ENCODE assay signal across 24 mouse cellular contexts in the genomic region with DNA sequence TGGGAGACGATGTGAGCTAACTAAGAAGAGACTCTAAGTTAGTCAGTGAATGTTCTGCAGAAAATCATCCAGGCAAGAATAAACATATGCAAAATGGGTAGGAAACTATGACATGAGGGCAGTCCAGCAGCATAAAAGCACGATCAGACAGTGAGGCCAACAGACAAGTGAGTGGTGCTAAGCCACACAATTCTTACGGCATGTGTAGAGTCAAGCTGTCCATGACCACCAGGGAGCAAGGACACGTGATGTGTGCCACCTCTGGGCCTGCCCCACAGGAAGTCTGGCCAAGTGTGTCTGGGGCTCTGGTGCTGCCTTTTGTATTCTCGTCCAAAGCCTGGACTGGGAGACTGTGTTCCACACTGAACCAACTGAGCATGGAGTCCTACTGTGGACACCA. TPM values are rescaled to one million over a fixed set of nuclear protein-coding genes. Genes with fewer than 3 reads are reported as not detected.
DNase-seq lines count a peak whose midpoint lies in the region; ATAC-seq lines count a peak whose summit lies in the region.
"Had no signal": no experiment of that assay in that cellular context is flagged by ENCODE, and none has a peak within 500 bp of the region (broad histone marks: within the 10 kb centered on the region; RNA-seq: fewer than 3 reads in every experiment).

No protein-coding gene starts in this region.

- no peak for DNase-seq in hindbrain, embryonic 11.5 days (ENCODE audit: low spot score)
- peak; percentile 53 to 58 for DNase-seq in right cerebral cortex, postnatal 10 days (ENCODE audit: low spot score in 2 of 2)
- no peak for DNase-seq in right cerebral cortex, postnatal 25 days
- no peak for DNase-seq in midbrain, embryonic 14.5 days
- DNase-seq: cerebellum, adult 11-12 months; cerebellum, postnatal 14 days; embryo, embryonic 11 days; kidney, adult 8-10 months; kidney, postnatal 4 days; liver, embryonic 13.5 days; lung, embryonic 14.5 days; lung, postnatal 36 days had no signal

- H3K27ac ChIP-seq in hindbrain, embryonic 15.5 days (replicated peaks) = no peak overlapping the region
- H3K27ac ChIP-seq in hindbrain, embryonic 11.5 days (ENCODE audit: low read depth, low read length) = no peak overlapping the region
- no peak overlapping the region for H3K27ac ChIP-seq in midbrain, embryonic 14.5 days (replicated peaks; ENCODE audit: low read depth, low read length)
- H3K27ac ChIP-seq: forebrain, embryonic 15.5 days; heart, embryonic 13.5 days; limb, embryonic 13.5 days; liver, embryonic 13.5 days; neural tube, embryonic 13.5 days had no signal

- H3K9ac ChIP-seq in hindbrain, embryonic 15.5 days = no peak overlapping the region
- no peak overlapping the region for H3K9ac ChIP-seq in hindbrain, embryonic 11.5 days (ENCODE audit: low read depth, low read length)
- no peak overlapping the region for H3K9ac ChIP-seq in midbrain, embryonic 14.5 days (replicated peaks; ENCODE audit: low read length)
- H3K9ac ChIP-seq: forebrain, embryonic 15.5 days; heart, embryonic 13.5 days; limb, embryonic 13.5 days; liver, embryonic 13.5 days; lung, embryonic 14.5 days; neural tube, embryonic 13.5 days had no signal

- WGBS in hindbrain, embryonic 15.5 days = 88% methylated on average over 5 of the region's 5 CpGs
- WGBS in hindbrain, embryonic 11.5 days = 92% methylated on average over 5 of the region's 5 CpGs
- WGBS in midbrain, embryonic 14.5 days = 83% methylated on average over 5 of the region's 5 CpGs

- no peaks in the 10 kb centered on the region for H3K9me3 ChIP-seq in hindbrain, embryonic 15.5 days
- H3K9me3 ChIP-seq in hindbrain, embryonic 11.5 days (ENCODE audit: control insufficient read depth, low read length) = no peaks in the 10 kb centered on the region
- no peaks in the 10 kb centered on the region for H3K9me3 ChIP-seq in midbrain, embryonic 14.5 days (ENCODE audit: control insufficient read depth, low read length)
- H3K9me3 ChIP-seq: forebrain, embryonic 15.5 days; heart, embryonic 13.5 days; limb, embryonic 13.5 days; liver, embryonic 13.5 days; neural tube, embryonic 13.5 days had no signal

- H3K36me3 ChIP-seq in hindbrain, embryonic 15.5 days = peaks cover 55% of the 10 kb centered on the region
- peaks cover 18% of the 10 kb centered on the region for H3K36me3 ChIP-seq in hindbrain, embryonic 11.5 days (ENCODE audit: control insufficient read depth, insufficient read depth, low read length)
- peaks cover 53% of the 10 kb centered on the region for H3K36me3 ChIP-seq in midbrain, embryonic 14.5 days (ENCODE audit: control insufficient read depth, insufficient read depth, low read length)

- H3K4me2 ChIP-seq in hindbrain, embryonic 15.5 days = no peak overlapping the region
- H3K4me2 ChIP-seq in hindbrain, embryonic 11.5 days (replicated peaks; ENCODE audit: low read depth, low read length) = no peak overlapping the region
- no peak overlapping the region for H3K4me2 ChIP-seq in midbrain, embryonic 14.5 days (ENCODE audit: low read length)
- H3K4me2 ChIP-seq: forebrain, embryonic 15.5 days; heart, embryonic 13.5 days; limb, embryonic 13.5 days; liver, embryonic 13.5 days; lung, embryonic 14.5 days; midbrain, embryonic 11.5 days; neural tube, embryonic 13.5 days had no signal

- 0 out of 2 replicates have a peak, but pooled peaks have one; percentile 3 for ATAC-seq in hindbrain, embryonic 15.5 days (ENCODE audit: low FRiP score, low read depth)
- ATAC-seq in hindbrain, embryonic 11.5 days (ENCODE audit: low FRiP score) = no peak
- peak; percentile 20 for ATAC-seq in common myeloid progenitor, adult 5-6 weeks (replicated peaks; ENCODE audit: low read depth, poor library complexity, severe bottlenecking)
- ATAC-seq in midbrain, embryonic 14.5 days (ENCODE audit: low FRiP score, low TSS enrichment) = no peak
- no peak for ATAC-seq in monocyte, adult 5-6 weeks (replicated peaks; ENCODE audit: insufficient number of reproducible peaks, low FRiP score, low TSS enrichment, poor library complexity, severe bottlenecking)
- ATAC-seq: forebrain, embryonic 15.5 days; inflammation-experienced regulatory T-cells, adult 6 months; Patski had no signal

- H3K4me3 ChIP-seq in hindbrain, embryonic 15.5 days = no peak overlapping the region
- H3K4me3 ChIP-seq in hindbrain, embryonic 11.5 days (ENCODE audit: low read depth, low read length) = no peak overlapping the region
- no peak overlapping the region for H3K4me3 ChIP-seq in midbrain, embryonic 14.5 days (replicated peaks; ENCODE audit: low read depth, low read length)
- H3K4me3 ChIP-seq: forebrain, embryonic 15.5 days; heart, embryonic 13.5 days; limb, embryonic 13.5 days; liver, embryonic 13.5 days; neural tube, embryonic 13.5 days had no signal

- peaks cover 22% of the 10 kb centered on the region for H3K4me1 ChIP-seq in hindbrain, embryonic 15.5 days (replicated peaks)
- no peaks in the 10 kb centered on the region for H3K4me1 ChIP-seq in hindbrain, embryonic 11.5 days (replicated peaks; ENCODE audit: control insufficient read depth, insufficient read depth, low read length)
- H3K4me1 ChIP-seq in midbrain, embryonic 14.5 days (ENCODE audit: control insufficient read depth, insufficient read depth, low read length) = peaks cover 4% of the 10 kb centered on the region; the same call in 1 of the 2 replicates

- H3K27me3 ChIP-seq in hindbrain, embryonic 15.5 days = no peaks in the 10 kb centered on the region
- H3K27me3 ChIP-seq in hindbrain, embryonic 11.5 days (ENCODE audit: control insufficient read depth, insufficient read depth, low read length) = no peaks in the 10 kb centered on the region
- no peaks in the 10 kb centered on the region for H3K27me3 ChIP-seq in midbrain, embryonic 14.5 days (ENCODE audit: control insufficient read depth, insufficient read depth, low read length)
- H3K27me3 ChIP-seq: forebrain, embryonic 15.5 days; heart, embryonic 13.5 days; limb, embryonic 13.5 days; liver, embryonic 13.5 days; neural tube, embryonic 13.5 days; Patski had no signal

RNA-seq across cellular contexts. Expression of gene Dido1, which starts 20.0 kb away (rescaled TPM):
- polyA plus RNA-seq in hindbrain, embryonic 15.5 days (2015; fragmentation: Nextera tagmentation; extraction: Ambion mirVana) = 24.4 and 27.8 TPM in 2 replicates
- 29.5 and 39.7 TPM in 2 replicates for polyA plus RNA-seq in hindbrain, embryonic 11.5 days (2014; fragmentation: Nextera tagmentation; extraction: Ambion mirVana)
- total RNA-seq in common myeloid progenitor, adult 5-6 weeks (2017) = 64.8 and 81.1 TPM in 2 replicates
- 31.2 and 38.1 TPM in 2 replicates for polyA plus RNA-seq in midbrain, embryonic 14.5 days (2014; fragmentation: Nextera tagmentation; extraction: Ambion mirVana)
- 58.9 to 107 TPM (median 65.1 TPM) in 3 replicates for total RNA-seq in monocyte, adult 5-6 weeks (2017)

RNA-seq across cellular contexts. Expression of gene Gid8, which starts 20.1 kb away (rescaled TPM):
- 51.6 and 54.9 TPM in 2 replicates for polyA plus RNA-seq in hindbrain, embryonic 15.5 days (2015; fragmentation: Nextera tagmentation; extraction: Ambion mirVana)
- polyA plus RNA-seq in hindbrain, embryonic 11.5 days (2014; fragmentation: Nextera tagmentation; extraction: Ambion mirVana) = 59.6 and 70.0 TPM in 2 replicates
- total RNA-seq in common myeloid progenitor, adult 5-6 weeks (2017) = 78.3 and 83.0 TPM in 2 replicates
- 51.8 and 64.9 TPM in 2 replicates for polyA plus RNA-seq in midbrain, embryonic 14.5 days (2014; fragmentation: Nextera tagmentation; extraction: Ambion mirVana)
- 46.5 to 53.9 TPM (median 52.1 TPM) in 3 replicates for total RNA-seq in monocyte, adult 5-6 weeks (2017)

RNA-seq across cellular contexts. Expression of gene Slc17a9, which starts 35.2 kb away (rescaled TPM):
- polyA plus RNA-seq in hindbrain, embryonic 15.5 days (2015; fragmentation: Nextera tagmentation; extraction: Ambion mirVana) = 0.29 and 0.33 TPM in 2 replicates
- 0.14 and 0.45 TPM in 2 replicates for polyA plus RNA-seq in hindbrain, embryonic 11.5 days (2014; fragmentation: Nextera tagmentation; extraction: Ambion mirVana)
- total RNA-seq in common myeloid progenitor, adult 5-6 weeks (2017) = 6.5 and 6.8 TPM in 2 replicates
- polyA plus RNA-seq in midbrain, embryonic 14.5 days (2014; fragmentation: Nextera tagmentation; extraction: Ambion mirVana) = 0.12 TPM in 1 of 2 replicates, not detected in the other
- 1.8 to 5.2 TPM (median 1.9 TPM) in 3 replicates for total RNA-seq in monocyte, adult 5-6 weeks (2017)
- polyA plus RNA-seq: midbrain, embryonic 11.5 days had no signal

RNA-seq across cellular contexts. Expression of gene Tcfl5, which starts 47.3 kb away (rescaled TPM):
- 0.87 and 0.96 TPM in 2 replicates for polyA plus RNA-seq in hindbrain, embryonic 15.5 days (2015; fragmentation: Nextera tagmentation; extraction: Ambion mirVana)
- 0.38 and 0.60 TPM in 2 replicates for polyA plus RNA-seq in hindbrain, embryonic 11.5 days (2014; fragmentation: Nextera tagmentation; extraction: Ambion mirVana)
- not detected in 2 replicates for total RNA-seq in common myeloid progenitor, adult 5-6 weeks (2017)
- 0.42 and 0.53 TPM in 2 replicates for polyA plus RNA-seq in midbrain, embryonic 14.5 days (2014; fragmentation: Nextera tagmentation; extraction: Ambion mirVana)
- total RNA-seq in monocyte, adult 5-6 weeks (2017) = 0.38 to 1.8 TPM in 2 of 3 replicates, not detected in the other
- polyA plus RNA-seq: C2C12; heart, embryonic 13.5 days; liver, embryonic 13.5 days; Patski; spleen, adult 2 months had no signal

Comparison
In these comparisons a context has a peak if more than half of its experiments do, and no peak if none do; other contexts are left out.
1. ATAC-seq: peak in hindbrain, embryonic 15.5 days (single experiment) and common myeloid progenitor, adult 5-6 weeks (single experiment); none in hindbrain, embryonic 11.5 days (single experiment), midbrain, embryonic 14.5 days (single experiment) and monocyte, adult 5-6 weeks (single experiment).
2. DNase-seq: peak in right cerebral cortex, postnatal 10 days (2 of 2); none in hindbrain, embryonic 11.5 days (single experiment), right cerebral cortex, postnatal 25 days (single experiment) and midbrain, embryonic 14.5 days (single experiment).